Mouse (Mus musculus) cortical plate, adult 2 months (tissue): ENCODE results near the gene Spock1.

Source experiments
- CTCF ChIP-seq: fragments of 200-500 bp; IDR thresholded peaks from 2 replicates; pipeline ENCODE4 v1.5.1; 2011; ENCODE audit warnings: mild to moderate bottlenecking, control low read depth, low read length; ENCODE audit not compliant: insufficient read depth; ENCODE audit errors: extremely low read depth
- POLR2A ChIP-seq: fragments of 200-500 bp; IDR thresholded peaks from 2 replicates; pipeline ENCODE4 v1.6.1; 2011; ENCODE audit warnings: mild to moderate bottlenecking, low read length, control low read depth; ENCODE audit not compliant: insufficient read depth; ENCODE audit errors: extremely low read depth

GRCm38 (mm10) chr13:57856311-57856853, 51.8 kb downstream of the Spock1 start:
- TF ChIP-seq CTCF, result no peak
- TF ChIP-seq POLR2A, result no peak
